Comparison of ENCODE assay signal across 9 mouse cellular contexts in the genomic region with DNA sequence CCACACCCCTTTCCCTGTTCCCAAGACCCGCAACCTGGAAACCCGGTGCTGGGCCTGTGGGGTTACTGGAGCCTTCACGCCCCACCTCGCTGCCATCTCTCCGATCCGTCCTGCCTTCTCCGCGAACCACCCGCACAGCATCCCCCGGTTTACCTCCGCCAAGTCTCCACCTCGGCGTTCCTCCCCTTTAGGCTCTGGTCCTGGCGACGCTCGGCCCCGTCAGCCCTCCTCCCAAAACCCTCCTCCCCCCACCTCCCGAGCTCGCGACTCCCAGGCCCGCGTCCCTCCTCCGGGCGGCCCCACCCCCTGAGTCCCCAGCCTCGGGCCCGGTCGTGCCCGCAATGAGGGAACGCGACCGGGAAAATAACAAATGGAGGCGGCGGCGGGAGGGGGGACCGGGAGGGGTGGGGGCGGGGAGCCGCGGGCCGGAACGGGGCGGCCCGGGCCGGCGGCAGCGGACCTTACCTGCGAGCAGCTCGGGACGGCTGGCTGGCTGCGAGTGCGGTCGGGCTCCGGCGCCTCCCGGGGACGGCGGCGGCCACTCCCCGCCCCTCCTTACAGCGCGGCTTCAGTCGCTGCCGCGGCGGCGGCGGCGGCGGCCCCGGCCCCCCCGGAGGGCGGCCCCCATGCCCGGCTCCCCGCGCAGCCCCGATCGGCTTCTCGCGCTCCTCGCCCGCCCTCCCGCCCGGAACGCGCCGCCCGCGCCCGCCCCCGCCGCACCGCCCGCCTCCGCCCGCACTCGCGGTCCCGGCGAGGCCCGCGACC. TPM values are rescaled to one million over a fixed set of nuclear protein-coding genes. Genes with fewer than 3 reads are reported as not detected.
DNase-seq lines count a peak whose midpoint lies in the region; ATAC-seq lines count a peak whose summit lies in the region.
"Had no signal": no experiment of that assay in that cellular context is flagged by ENCODE, and none has a peak within 500 bp of the region (broad histone marks: within the 10 kb centered on the region; RNA-seq: fewer than 3 reads in every experiment).

A gene (minus strand): TSS at position 191 of the 765 bp plus-strand sequence.
A gene (minus strand): TSS at position 694 of the 765 bp plus-strand sequence.

- peak within 1 kb of the TSS; percentile 78 for H3K4me2 ChIP-seq in hindbrain, embryonic 14.5 days (replicated peaks)
- peak within 1 kb of the TSS; percentile 72 for H3K4me2 ChIP-seq in midbrain, embryonic 15.5 days

- peak; percentile 59 to 72 for DNase-seq in urinary bladder, adult 18-20 months (ENCODE audit: low spot score in 2 of 2)
- no peak for DNase-seq in urinary bladder, postnatal 10 days (ENCODE audit: low spot score)
- DNase-seq in cerebellum, adult 18-20 months: peak; percentile 76 to 78
- DNase-seq in gastrocnemius, adult 18-20 months (ENCODE audit: low spot score): peak; percentile 65
- DNase-seq in hindbrain, embryonic 14.5 days (ENCODE audit: low spot score): peak; percentile 56
- peak; percentile 68 for DNase-seq in liver
- peak; percentile 64 to 76 for DNase-seq in urinary bladder, postnatal 36 days (ENCODE audit: low spot score in 2 of 2)

- peaks cover 44% of the 10 kb centered on the region for H3K4me1 ChIP-seq in hindbrain, embryonic 14.5 days (replicated peaks; ENCODE audit: control insufficient read depth, insufficient read depth, low read length)
- peaks cover 45% of the 10 kb centered on the region for H3K4me1 ChIP-seq in midbrain, embryonic 15.5 days

- under 1% methylated on average over 35 of the region's 100 CpGs for WGBS in hindbrain, embryonic 14.5 days
- WGBS in midbrain, embryonic 15.5 days: under 1% methylated on average over 33 of the region's 100 CpGs

- ATAC-seq in hindbrain, embryonic 14.5 days (ENCODE audit: low FRiP score): peak; percentile 49
- ATAC-seq in midbrain, embryonic 15.5 days (replicated peaks): peak; percentile 61

- H3K36me3 ChIP-seq in hindbrain, embryonic 14.5 days (replicated peaks; ENCODE audit: control insufficient read depth, insufficient read depth): peaks cover 10% of the 10 kb centered on the region
- no peaks in the 10 kb centered on the region for H3K36me3 ChIP-seq in midbrain, embryonic 15.5 days (replicated peaks)

- peak within 1 kb of the TSS; percentile 97 for H3K27ac ChIP-seq in hindbrain, embryonic 14.5 days
- peak within 1 kb of the TSS; percentile 96 for H3K27ac ChIP-seq in midbrain, embryonic 15.5 days

- H3K27me3 ChIP-seq in hindbrain, embryonic 14.5 days (ENCODE audit: control insufficient read depth, insufficient read depth, low read length): no peaks in the 10 kb centered on the region
- no peaks in the 10 kb centered on the region for H3K27me3 ChIP-seq in midbrain, embryonic 15.5 days (replicated peaks)

- H3K9me3 ChIP-seq in hindbrain, embryonic 14.5 days (ENCODE audit: control insufficient read depth, low read length): no peaks in the 10 kb centered on the region
- no peaks in the 10 kb centered on the region for H3K9me3 ChIP-seq in midbrain, embryonic 15.5 days

- H3K4me3 ChIP-seq in hindbrain, embryonic 14.5 days (replicated peaks; ENCODE audit: low read length): peak within 1 kb of the TSS; percentile 78
- H3K4me3 ChIP-seq in midbrain, embryonic 15.5 days: peak within 1 kb of the TSS; percentile 58

- H3K9ac ChIP-seq in hindbrain, embryonic 14.5 days: peak within 1 kb of the TSS; percentile 94
- peak within 1 kb of the TSS; percentile 81 for H3K9ac ChIP-seq in midbrain, embryonic 15.5 days

RNA-seq across cellular contexts. Expression of the first gene that starts in this region (rescaled TPM):
- total RNA-seq in gastrocnemius, adult 18-20 months (2021): not detected
- polyA plus RNA-seq in hindbrain, embryonic 14.5 days (2014; fragmentation: Nextera tagmentation; extraction: Ambion mirVana): not detected in 2 replicates
- not detected in 2 replicates for polyA plus RNA-seq in midbrain, embryonic 15.5 days (2015; fragmentation: Nextera tagmentation; extraction: Ambion mirVana)
- total RNA-seq: gastrocnemius, adult 8-10 months had no signal

RNA-seq across cellular contexts. Expression of the second gene that starts in this region (rescaled TPM):
- total RNA-seq in gastrocnemius, adult 18-20 months (2021): 10 to 100 TPM; 44.0 to 56.4 TPM
- 25.9 and 26.0 TPM in 2 replicates for polyA plus RNA-seq in hindbrain, embryonic 14.5 days (2014; fragmentation: Nextera tagmentation; extraction: Ambion mirVana)
- 32.7 and 34.3 TPM in 2 replicates for polyA plus RNA-seq in midbrain, embryonic 15.5 days (2015; fragmentation: Nextera tagmentation; extraction: Ambion mirVana)
